Mouse (Mus musculus) liver, adult 2 months (tissue): ENCODE data around the gene Tmem135.

Experiments used
- CTCF ChIP-seq: fragments of 200-500 bp; IDR thresholded peaks from 2 replicates; pipeline ENCODE4 v1.5.1; 2011; ENCODE audit warnings: low read depth, low read length, control low read depth
- POLR2A ChIP-seq: fragments of 200-500 bp; IDR thresholded peaks from 2 replicates; pipeline ENCODE4 v1.6.1; 2011; ENCODE audit warnings: low read length, control low read depth; ENCODE audit not compliant: insufficient read depth; ENCODE audit errors: extremely low read depth

DNA sequence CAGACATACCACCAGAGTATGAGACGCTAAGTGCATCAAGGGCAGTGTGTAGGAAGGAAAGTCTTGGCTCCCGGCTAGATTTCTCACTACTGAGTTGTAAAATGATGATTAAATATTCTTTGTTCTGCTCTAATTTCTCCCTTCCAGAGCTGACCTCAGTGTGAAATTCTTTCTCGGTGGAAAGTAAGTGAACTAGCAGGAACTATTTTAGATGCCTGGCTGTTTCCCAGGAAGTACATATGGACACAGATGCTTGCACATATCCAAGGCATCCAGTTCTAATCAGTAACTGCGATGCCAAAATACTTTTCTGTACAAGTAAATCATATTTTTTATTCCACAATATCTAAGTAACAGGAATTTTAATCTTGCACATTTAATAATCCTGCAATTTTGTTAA is 220.1 kb downstream of the Tmem135 start:
- TF ChIP-seq POLR2A (no peak), CTCF (no peak)
